Mouse (Mus musculus) lung, postnatal 0 days (tissue): ENCODE measurements around the gene H2afx. TPM values are rescaled to one million over a fixed set of nuclear protein-coding genes. Genes with fewer than 3 reads are reported as not detected.

ENCODE experiments used
- ATAC-seq: fragments of 200-750 bp; cut with Nextera tagmentation; 2 replicates; pipeline ENCODE4 v1.8.0; 2017; ENCODE audit warnings: moderate library complexity
- DNase-seq: peaks from one replicate; pipeline ENCODE4 v3.0.0-alpha.2; 2016; ENCODE audit warnings: low spot score
- H3K27ac ChIP-seq: fragments of 300-500 bp; sonication (generic); 2 replicates; pipeline ENCODE4 v1.5.1; 2014; ENCODE audit warnings: antibody characterized with exemption, mild to moderate bottlenecking, low read length, mixed read lengths
- H3K27me3 ChIP-seq: fragments of 300-500 bp; sonication (generic); replicated peaks from 2 replicates; pipeline ENCODE4 v1.6.1; 2014; ENCODE audit warnings: low read length, mixed read lengths; ENCODE audit not compliant: insufficient read depth
- H3K36me3 ChIP-seq: fragments of 300-500 bp; sonication (generic); 2 replicates; pipeline ENCODE4 v1.6.1; 2014; ENCODE audit warnings: low read length, mixed read lengths; ENCODE audit not compliant: insufficient read depth
- H3K4me1 ChIP-seq: fragments of 300-500 bp; sonication (generic); 2 replicates; pipeline ENCODE4 v1.6.1; 2014; ENCODE audit warnings: antibody characterized with exemption, low read depth, low read length, mixed read lengths; ENCODE audit not compliant: insufficient read depth
- H3K4me2 ChIP-seq: fragments of 300-500 bp; sonication (generic); replicated peaks from 2 replicates; pipeline ENCODE4 v1.6.1; 2014; ENCODE audit warnings: low read depth, mild to moderate bottlenecking, low read length, moderate library complexity, mixed read lengths
- H3K4me3 ChIP-seq: fragments of 300-500 bp; sonication (generic); 2 replicates; pipeline ENCODE4 v1.5.1; 2014; ENCODE audit warnings: low read depth, low read length
- H3K9ac ChIP-seq: fragments of 300-500 bp; sonication (generic); replicated peaks from 2 replicates; pipeline ENCODE4 v1.6.1; 2014; ENCODE audit warnings: low read depth, mild to moderate bottlenecking
- H3K9me3 ChIP-seq: fragments of 300-500 bp; sonication (generic); 2 replicates; pipeline ENCODE4 v1.6.1; 2016; ENCODE audit warnings: low read length, mixed read lengths
- CTCF ChIP-seq: IDR thresholded peaks from 2 replicates; pipeline ENCODE4 v1.5.1; 2016; ENCODE audit warnings: antibody characterized with exemption, mild to moderate bottlenecking
- EP300 ChIP-seq: IDR thresholded peaks from 2 replicates; pipeline ENCODE4 v1.6.1; 2016; ENCODE audit warnings: antibody characterized with exemption, mild to moderate bottlenecking, control low read depth
- WGBS: fragments of 180-500 bp; shearing (Covaris S2); extraction: QIAGEN DNeasy Blood & Tissue Kit; methylation state at CpG from one replicate; pipeline ENCODE4 v1.1.7; 2014; 5-methylcytosine and 5-hydroxymethylcytosine counted together
- polyA plus RNA-seq: library from polyadenylated mRNA; unstranded; fragments of >200 nt; fragmentation: Nextera tagmentation; extraction: Ambion mirVana; gene quantifications from 2 replicates; pipeline ENCODE4 v1.2.1, GENCODE M21; 2015

H2afx gene
- polyA plus RNA-seq, 1 experiment from 2014 or later = 50.0 TPM

DNA sequence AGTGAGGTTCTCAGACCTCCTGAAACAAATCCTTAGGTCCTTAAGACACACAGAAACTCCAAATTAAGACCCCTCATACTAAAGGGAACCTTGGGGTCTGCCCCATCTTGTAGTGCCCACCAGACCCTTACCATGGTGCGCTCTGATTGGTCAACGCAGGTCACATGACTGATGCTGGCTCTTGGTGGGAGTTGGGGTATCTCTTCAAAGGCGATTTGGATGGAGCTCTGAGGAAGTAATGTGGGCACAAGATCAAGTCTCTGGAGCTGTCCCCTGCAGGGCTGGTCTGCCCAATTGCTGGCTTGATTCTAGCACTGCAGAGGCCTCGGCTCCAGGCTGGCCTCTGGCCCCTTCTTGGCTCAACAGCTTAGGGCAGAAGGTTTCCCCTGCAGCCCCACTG lies 17.0 kb upstream of the H2afx start:
- no peaks in the 10 kb centered on the region for H3K9me3 ChIP-seq
- no peaks in the 10 kb centered on the region for H3K27me3 ChIP-seq
- WGBS = 69% methylated on average over 4 of the region's 4 CpGs
- ATAC-seq (no peak), DNase-seq (no peak)
- 0 out of 2 replicates have a peak overlapping the region, but pooled peaks have one; percentile 8 for H3K4me2 ChIP-seq
- H3K4me3 ChIP-seq = no peak overlapping the region
- no peak for TF ChIP-seq EP300
- H3K4me1 ChIP-seq = peaks cover 16% of the 10 kb centered on the region
- H3K9ac ChIP-seq = no peak overlapping the region
- H3K36me3 ChIP-seq = peaks cover 20% of the 10 kb centered on the region
- no peak overlapping the region for H3K27ac ChIP-seq

GRCm38 (mm10) chr9:44318076-44318825 lies 16.2 kb upstream of the H2afx start:
- no peak for DNase-seq
- Histone ChIP-seq H3K9me3 (no peaks in the 10 kb centered on the region), H3K4me1 (peaks cover 16% of the 10 kb centered on the region), H3K27me3 (no peaks in the 10 kb centered on the region), H3K9ac (no peak overlapping the region), H3K4me3 (peak overlapping the region; percentile 69; the same call in 1 of the 2 replicates), H3K36me3 (peaks cover 17% of the 10 kb centered on the region), H3K27ac (peak overlapping the region; percentile 9; the same call in 1 of the 2 replicates), H3K4me2 (peak overlapping the region; percentile 89)
- no peak; the same call in 1 of the 2 replicates for TF ChIP-seq CTCF
- no peak for TF ChIP-seq EP300
- WGBS = 43% methylated on average over 5 of the region's 5 CpGs
- ATAC-seq = no peak

- ATAC-seq = no peak
- TF ChIP-seq CTCF = no peak
- TF ChIP-seq EP300 = no peak
- H3K36me3 ChIP-seq = peaks cover 12% of the 10 kb centered on the region; the same call in 1 of the 2 replicates
- 31% methylated on average over 3 of the region's 3 CpGs for whole genome bisulfite sequencing
- no peaks in the 10 kb centered on the region for H3K27me3 ChIP-seq
- peak overlapping the region; percentile 89 for H3K4me2 ChIP-seq
- no peak for DNase-seq
- H3K9ac ChIP-seq = no peak overlapping the region
- H3K4me3 ChIP-seq = peak overlapping the region; percentile 69
- no peaks in the 10 kb centered on the region for H3K9me3 ChIP-seq
- H3K27ac ChIP-seq = no peak overlapping the region
- H3K4me1 ChIP-seq = peaks cover 16% of the 10 kb centered on the region
These were observed 15.7 kb upstream of the H2afx start for GRCm38 (mm10) chr9:44318826-44319095.

GRCm38 (mm10) chr9:44319105-44319886 lies 15.2 kb upstream of the H2afx start:
- no peak for ATAC-seq
- TF ChIP-seq EP300 = no peak
- no peak for TF ChIP-seq CTCF
- no peaks in the 10 kb centered on the region for H3K9me3 ChIP-seq
- peaks cover 16% of the 10 kb centered on the region for H3K4me1 ChIP-seq
- H3K4me2 ChIP-seq = peak overlapping the region; percentile 89
- H3K9ac ChIP-seq = peak overlapping the region; percentile 73
- WGBS = 2% methylated on average over 37 of the region's 37 CpGs
- peak; percentile 28 for DNase-seq
- peak overlapping the region; percentile 69 for H3K4me3 ChIP-seq
- no peaks in the 10 kb centered on the region for H3K27me3 ChIP-seq
- H3K27ac ChIP-seq = peak overlapping the region; percentile 57
- H3K36me3 ChIP-seq = peaks cover 8% of the 10 kb centered on the region; the same call in 1 of the 2 replicates

- H3K4me3 ChIP-seq = peak within 1 kb of the TSS; percentile 69
- H3K9ac ChIP-seq = peak within 1 kb of the TSS; percentile 73
- H3K4me1 ChIP-seq = peaks cover 16% of the 10 kb centered on the region
- H3K27ac ChIP-seq = peak within 1 kb of the TSS; percentile 88
- peak within 1 kb of the TSS; percentile 89 for H3K4me2 ChIP-seq
- DNase-seq = peak; percentile 100
- H3K27me3 ChIP-seq = no peaks in the 10 kb centered on the region
- H3K9me3 ChIP-seq = no peaks in the 10 kb centered on the region
- peak; percentile 47; the same call in 1 of the 2 replicates for TF ChIP-seq EP300
- no peak for TF ChIP-seq CTCF
- ATAC-seq = peak; percentile 99
- WGBS = under 1% methylated on average over 66 of the region's 67 CpGs
- H3K36me3 ChIP-seq = peaks cover 7% of the 10 kb centered on the region; the same call in 1 of the 2 replicates
These were observed 14.4 kb upstream of the H2afx start, which contains the start of gene C2cd2l for GRCm38 (mm10) chr9:44319887-44320798. TSS of gene C2cd2l (minus strand) at chr9:44320285.
